Mouse (Mus musculus): ENCODE data around the gene Slc6a6.

The Slc6a6 gene

DNA sequence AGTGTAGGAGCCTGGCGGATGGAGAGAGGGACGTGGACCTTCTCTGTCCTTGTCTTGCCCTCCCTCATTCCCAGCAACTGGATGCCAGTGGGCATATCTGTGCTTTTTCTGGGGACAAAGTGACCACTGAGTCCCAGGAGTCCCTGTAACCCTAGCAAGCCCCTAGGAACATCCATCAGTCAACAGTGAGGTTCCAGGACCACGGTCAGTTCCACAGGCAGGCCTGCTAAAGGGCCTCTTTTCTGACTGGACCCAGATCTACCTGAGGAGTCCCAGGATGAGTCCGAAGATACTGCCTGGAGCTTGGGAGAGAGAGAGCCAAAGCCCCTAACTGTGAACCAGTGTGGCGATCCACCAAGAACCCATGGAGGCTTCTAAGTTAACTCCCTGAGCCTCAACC, 90.1 kb downstream of the Slc6a6 start:
- no peak for DNase-seq (ENCODE audit: low read depth, low spot score)

DNA sequence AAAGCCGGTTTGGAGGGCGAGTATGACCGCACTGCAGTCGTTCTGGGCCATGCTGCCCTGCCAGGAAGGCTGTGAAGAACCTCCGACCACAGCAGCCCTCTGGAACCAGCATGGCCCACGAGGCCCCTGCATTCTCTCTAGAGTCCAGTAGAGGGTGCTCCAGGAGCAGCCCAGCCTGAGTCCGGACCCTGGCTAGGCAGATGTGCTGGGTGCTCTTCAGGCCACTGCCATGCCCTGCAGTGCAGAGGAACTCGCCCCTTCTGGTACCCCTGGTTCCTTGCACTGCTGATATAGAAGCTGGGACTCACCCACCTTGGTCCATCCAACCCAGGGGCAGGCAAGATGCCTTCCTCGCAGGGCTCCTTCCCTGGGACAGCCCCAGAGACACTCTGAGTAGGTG, 92.7 kb downstream of the Slc6a6 start:
- peak; percentile 40 for DNase-seq (ENCODE audit: low read depth, low spot score)

DNA sequence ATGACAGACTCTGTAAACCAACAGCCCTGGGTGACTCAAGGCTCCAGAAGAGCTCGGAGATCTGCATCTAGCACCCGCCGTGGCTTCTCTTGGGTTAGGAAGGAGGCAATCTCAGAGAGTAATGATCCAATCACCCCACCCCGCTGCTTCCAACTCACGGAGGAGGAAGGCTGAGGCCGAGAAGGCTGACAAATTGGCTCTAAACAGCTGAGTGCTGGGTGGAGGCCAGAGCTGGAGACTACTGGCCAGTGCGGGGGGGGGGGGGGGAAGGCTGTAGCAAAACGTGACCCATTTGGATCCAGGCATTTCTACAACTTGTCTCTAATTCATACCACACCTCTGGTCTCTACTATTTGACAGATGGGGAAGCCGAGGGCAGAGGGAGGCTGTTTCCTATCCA, 95.4 kb downstream of the Slc6a6 start:
- no peak for DNase-seq (ENCODE audit: low read depth, low spot score)

DNA sequence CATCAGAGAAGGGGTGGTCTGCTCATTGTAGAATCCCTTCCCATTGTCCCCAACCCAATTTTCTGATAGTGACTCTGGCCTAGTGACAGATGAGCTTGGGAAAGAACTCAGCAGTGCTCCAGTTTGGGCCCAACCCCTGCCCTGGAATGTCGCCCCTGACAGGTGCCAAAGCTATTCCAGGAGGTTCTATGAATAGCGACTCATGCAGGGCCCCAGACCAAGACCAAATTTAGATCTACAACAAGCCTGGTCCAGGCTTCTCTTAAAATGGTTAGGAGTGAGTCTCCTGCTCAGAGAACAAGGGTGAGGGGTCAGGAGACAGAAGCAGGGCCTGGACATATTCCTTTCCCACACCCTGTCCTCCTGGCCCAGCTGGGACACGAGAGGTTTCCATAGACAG, 101.2 kb downstream of the Slc6a6 start:
- DNase-seq (ENCODE audit: low read depth, low spot score): no peak

DNA sequence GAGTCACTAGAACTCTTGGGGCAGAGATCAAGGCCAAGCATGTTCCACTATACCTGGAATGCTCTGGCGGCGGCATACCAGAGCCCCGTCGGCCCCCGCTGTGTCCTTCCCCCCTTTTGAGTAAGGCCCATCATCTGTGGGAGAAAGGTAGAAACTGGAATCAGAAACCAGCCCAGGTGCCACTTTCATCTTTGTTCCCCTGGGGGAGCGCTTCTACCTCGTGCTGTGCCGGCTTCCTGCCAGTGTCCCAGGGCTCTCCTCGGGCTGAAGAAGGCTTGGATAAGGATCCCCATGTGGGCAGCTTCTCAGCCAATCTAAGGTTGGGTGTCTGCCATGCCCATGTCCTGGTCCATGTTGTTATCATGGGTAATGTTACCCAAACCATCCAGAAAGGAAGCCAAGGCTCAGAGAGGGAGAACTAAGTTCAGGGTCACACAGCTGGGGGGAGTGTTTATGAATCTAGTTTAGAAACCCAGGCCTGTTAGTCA, 104.5 kb downstream of the Slc6a6 start:
- DNase-seq (ENCODE audit: low read depth, low spot score): no peak

DNA sequence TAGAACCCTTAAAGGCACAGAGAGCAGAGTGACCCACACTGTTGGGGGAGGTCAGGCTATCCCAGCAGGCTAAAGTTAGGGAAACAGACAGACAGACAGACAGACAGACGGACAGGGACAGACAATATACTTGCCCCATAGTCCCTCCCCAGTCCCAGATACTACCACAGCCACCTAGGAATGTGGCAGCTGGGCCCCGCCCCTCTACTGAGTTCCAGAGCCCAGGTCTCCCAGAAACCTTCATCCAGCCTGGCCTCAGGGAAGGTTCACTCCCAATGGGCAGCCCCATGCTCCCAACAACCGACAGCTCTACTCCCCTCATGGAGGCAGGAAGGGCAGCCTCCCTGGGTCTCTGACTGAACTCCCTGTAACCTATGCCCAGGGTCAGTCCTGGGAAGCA, 111.8 kb downstream of the Slc6a6 start:
- DNase-seq (ENCODE audit: low read depth, low spot score): no peak

DNA sequence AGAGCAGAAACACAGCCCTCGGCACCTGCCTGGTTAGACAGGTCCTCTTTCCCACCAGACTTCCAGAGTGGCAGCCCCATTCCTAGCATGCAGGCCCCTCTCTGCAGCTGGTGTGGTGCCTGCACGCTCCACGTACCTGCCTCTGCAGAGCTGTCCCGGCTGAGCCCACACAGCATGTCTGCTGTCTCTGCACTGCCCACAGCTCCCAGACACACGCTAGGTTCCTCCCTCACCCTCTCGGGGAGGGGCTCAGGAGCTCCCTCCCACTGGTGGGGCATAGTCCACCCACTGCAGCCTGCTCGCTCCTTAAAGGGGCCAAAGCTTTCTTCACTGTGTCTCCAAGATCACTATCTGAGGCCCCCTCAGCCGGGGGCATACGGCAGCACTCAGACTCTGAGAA, 112.2 kb downstream of the Slc6a6 start:
- DNase-seq (ENCODE audit: low read depth, low spot score): no peak

DNA sequence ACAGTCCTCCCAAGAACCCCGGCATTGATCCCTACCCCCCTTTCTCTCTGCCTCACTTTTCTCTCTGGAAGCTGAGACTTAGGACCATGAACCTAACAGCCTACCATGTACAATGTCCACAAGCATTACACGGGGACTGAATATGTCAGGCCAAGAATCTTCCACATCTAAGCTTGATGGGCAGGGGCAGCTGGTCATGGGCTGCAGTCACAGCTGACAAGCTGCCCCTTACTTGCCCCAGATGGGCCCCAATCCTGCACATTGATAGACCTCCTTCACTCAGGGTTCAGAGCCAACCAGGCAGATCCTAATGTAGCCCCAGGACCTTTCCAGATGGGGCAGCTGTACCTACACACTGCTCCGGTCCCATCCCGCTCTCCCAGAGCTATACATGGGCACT, 112.9 kb downstream of the Slc6a6 start:
- DNase-seq (ENCODE audit: low read depth, low spot score): no peak

DNA sequence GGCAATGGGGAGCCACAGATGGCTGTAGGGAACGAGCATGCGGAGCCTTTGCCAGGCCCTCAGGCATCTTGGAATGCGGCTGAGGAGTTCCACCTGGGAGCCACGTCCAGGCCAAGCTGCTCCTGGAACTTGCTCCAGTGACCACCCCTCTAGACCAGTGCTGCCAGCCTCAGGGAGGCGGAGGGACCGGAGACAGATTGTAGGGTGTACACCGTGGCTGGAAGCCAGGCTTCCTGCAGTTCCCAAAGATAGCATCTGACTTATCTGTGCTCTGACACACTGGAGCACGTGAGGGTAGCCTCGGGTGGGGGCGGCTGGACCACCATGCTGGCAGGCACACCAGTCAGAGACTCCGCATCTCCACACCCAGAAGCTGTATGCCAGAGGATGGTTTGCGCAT, 114.6 kb downstream of the Slc6a6 start:
- DNase-seq (ENCODE audit: low read depth, low spot score): no peak

DNA sequence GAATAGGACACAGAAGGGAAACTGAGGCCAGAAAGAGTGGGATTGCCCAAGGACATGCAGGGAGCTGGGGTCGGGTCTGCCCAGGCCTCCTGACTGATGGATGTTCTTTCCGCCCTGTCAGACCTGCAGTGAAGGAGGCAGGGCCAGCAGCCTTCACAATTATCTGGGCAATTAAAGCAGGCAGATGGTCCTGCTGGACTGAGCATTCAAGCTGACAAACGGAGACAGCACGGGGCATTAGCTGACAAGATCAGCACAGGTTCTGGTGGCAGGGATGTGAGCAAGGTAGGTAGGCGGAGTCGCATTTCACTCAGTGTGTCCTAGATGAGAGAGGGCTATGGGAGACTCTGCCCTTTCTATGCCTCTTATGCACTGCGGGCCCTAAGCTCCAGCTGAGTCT, 120.3 kb downstream of the Slc6a6 start:
- DNase-seq (ENCODE audit: low read depth, low spot score): no peak

DNA sequence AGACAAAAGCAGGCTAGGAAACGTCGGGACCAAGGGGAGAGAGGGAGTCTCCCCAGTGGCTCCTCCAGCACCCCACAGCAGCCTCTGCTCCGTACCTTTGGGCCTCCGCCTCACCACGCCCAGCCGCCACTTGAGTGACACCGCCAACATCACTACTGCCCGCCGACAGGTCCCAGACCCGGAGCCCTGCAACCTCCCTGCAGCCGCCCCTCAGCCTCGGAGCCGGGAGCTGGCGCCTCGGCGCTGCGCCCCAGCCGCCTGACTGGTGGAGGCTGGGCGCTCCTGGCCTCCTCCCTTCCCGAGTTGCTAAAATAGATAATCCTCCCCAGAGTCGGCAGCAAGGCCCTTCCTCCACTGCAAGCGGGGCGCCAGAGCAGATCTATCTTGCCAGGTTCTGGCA, 123.3 kb downstream of the Slc6a6 start:
- DNase-seq (ENCODE audit: low read depth, low spot score): peak; percentile 18

DNA sequence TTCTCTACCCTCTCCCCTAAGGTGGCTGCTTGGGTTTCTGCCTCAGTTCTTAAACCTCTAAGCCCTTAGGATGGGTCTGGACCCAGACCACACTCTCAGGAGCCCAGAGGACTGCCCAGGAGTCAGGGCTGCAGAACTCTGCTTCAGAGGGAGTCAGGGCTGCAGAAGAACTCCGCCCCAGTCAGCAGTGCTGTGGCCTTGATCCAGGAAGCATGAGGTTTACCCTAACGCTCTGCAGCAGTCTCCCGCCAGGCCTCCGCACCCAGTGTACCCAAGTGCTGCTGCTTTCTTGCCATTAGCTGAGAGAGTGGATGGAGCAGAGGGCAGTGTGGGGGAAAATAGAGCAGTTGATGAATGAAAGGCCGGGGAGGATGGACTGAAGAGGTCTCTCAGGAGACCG, 124.2 kb downstream of the Slc6a6 start:
- DNase-seq (ENCODE audit: low read depth, low spot score): no peak
